Mouse (Mus musculus): ENCODE results near the gene 4930558K02Rik. TPM values are rescaled to one million over a fixed set of nuclear protein-coding genes. Genes with fewer than 3 reads are reported as not detected.

The 4930558K02Rik gene
- polyA plus RNA-seq, 1 experiment = not detected

DNA sequence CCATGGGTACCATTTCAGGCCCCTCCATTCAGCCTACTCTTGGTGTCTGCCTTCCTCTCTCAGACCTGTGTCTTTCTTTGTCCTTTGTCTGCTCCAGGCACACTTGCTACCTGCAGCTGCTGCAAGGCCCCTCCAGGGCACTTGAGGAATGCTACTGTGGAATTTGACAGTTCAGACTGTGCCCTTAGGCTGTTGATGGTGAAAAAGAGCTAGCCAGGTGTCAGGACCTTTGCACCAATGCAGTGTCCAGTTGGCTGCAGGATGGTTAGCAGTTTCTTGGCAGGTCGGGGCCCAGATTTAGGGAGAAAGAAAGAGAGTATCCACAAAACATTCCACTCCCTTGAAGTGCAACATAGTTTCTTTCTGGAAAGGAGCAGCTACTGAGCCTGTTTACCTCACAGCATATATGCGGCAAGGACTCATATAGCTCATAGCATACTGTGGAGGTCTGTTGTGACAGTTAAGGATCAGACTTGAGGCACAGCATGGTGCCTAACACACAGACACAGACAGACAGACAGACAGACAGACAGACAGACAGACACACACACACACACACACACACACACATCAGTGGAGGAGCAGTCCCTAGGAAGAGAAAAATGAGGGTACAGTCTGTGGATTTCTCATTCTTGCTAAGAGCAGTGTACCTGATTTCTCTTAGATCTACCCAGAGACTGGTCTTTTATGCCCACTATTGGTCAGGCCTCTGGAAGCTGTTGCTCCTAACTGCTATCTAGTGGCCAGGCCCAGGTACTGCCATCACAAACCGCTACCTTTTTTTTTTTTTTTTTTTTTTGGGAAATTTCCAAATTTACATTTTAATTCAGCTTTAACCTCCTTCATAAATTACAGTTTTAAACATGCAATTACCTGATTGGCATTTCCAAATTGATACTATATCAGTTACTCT is 16.7 kb downstream of the 4930558K02Rik start:
- TF ChIP-seq CTCF (IDR thresholded peaks at IDR 0.05; ENCODE audit: borderline replicate concordance, insufficient read depth, low read length) (peak; percentile 14; the same call in 1 of the 2 replicates), POLR2A (IDR thresholded peaks at IDR 0.05; ENCODE audit: low read depth, low read length) (no peak)
- Histone ChIP-seq H3K4me1 (ENCODE audit: control insufficient read depth, insufficient read depth, low read length) (no peaks in the 10 kb centered on the region), H3K4me3 (ENCODE audit: insufficient read depth, low read length) (no peak overlapping the region), H3K27ac (ENCODE audit: insufficient read depth, low read length) (no peak overlapping the region)

DNA sequence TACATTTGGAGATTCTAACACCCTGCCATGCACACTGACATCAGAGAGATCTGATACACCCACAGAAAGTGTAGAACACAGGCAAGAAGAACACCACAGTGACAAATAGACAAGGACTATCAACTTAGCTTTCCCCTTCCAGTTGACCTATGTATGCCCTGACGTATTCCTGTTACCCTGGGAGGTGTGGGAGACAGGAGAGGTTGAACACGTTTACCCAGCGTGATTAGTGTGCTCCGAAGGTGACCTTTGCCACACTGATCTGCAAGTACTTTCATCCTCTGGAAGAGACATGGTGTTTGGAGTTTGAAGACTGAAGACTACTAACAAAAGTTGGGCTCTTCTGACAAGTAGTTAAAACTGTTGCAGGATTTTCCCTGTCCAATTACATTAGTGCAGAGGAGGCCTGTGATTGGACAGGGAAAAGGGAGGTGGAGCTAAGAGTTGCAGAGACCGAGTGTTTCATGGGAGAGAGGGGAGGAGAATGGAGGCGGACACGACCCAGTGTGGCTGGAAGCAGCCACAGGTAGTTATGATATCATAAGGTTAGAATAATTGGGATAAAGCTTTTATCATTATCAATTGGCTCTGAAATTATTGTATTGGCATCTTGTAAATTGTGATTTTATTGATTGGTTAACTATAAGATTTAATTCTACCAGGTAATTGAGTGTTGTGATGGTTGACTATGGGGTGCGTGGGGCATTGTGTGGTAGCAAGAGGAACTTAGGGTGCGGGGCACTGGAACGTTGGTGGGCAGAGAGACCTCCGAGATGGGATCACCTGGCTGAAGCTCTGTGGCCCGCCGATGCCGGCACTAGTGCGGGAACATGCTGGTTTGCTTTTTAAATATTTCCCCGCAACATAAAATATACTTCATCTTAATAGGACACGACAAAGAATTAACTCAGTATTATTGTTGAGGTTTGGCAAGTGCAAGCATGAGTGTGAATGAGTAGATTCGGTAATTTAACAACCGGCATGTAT is 21.2 kb downstream of the 4930558K02Rik start:
- Histone ChIP-seq H3K4me1 (ENCODE audit: control insufficient read depth, insufficient read depth, low read length) (no peaks in the 10 kb centered on the region), H3K27ac (ENCODE audit: insufficient read depth, low read length) (no peak overlapping the region), H3K4me3 (ENCODE audit: insufficient read depth, low read length) (no peak overlapping the region)
- TF ChIP-seq POLR2A (IDR thresholded peaks at IDR 0.05; ENCODE audit: low read depth, low read length) = no peak
- TF ChIP-seq CTCF (IDR thresholded peaks at IDR 0.05; ENCODE audit: borderline replicate concordance, insufficient read depth, low read length) = no peak

DNA sequence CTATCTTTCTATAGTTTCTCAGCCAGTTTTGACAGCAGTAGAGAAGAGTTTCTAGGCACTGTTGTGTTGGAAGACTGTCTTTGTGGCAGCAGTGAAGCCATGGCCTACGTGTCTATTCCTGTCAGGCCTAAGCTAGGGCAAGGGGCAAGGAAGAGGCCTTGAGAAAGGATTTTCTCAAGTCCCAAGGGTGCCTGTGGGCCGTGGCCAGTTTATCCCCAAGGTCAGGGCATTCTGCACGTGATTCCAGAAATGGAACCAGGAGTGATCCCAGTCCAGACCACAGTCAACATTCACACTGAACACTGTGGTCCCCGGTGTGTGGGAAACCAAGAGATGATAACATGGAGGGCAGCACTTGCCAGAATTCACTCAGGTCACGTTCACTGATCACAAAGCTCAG is 23.6 kb downstream of the 4930558K02Rik start:
- TF ChIP-seq POLR2A (IDR thresholded peaks at IDR 0.05; ENCODE audit: low read depth, low read length) = no peak
- no peak for TF ChIP-seq CTCF (IDR thresholded peaks at IDR 0.05; ENCODE audit: borderline replicate concordance, insufficient read depth, low read length)
- Histone ChIP-seq H3K4me3 (ENCODE audit: insufficient read depth, low read length) (no peak overlapping the region), H3K4me1 (ENCODE audit: control insufficient read depth, insufficient read depth, low read length) (no peaks in the 10 kb centered on the region), H3K27ac (ENCODE audit: insufficient read depth, low read length) (no peak overlapping the region)

DNA sequence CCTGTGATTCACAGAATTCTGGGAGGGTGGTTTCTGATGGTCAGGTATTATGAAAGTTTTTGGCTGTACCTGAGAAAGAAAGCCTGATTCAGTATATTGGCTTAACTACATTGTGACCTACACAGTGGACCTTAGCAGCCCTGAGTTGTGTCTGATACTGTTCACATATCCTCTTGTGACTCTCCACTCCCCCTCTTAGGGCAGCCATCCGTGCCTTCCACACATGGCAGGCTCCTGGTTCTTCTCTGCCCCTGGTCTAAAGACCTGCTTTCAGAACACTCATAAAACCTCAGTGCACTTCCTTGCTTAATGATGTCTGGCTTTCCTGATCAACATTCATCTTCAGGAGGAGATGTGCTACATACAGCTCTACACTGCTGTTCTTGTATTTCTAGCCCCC is 26.8 kb downstream of the 4930558K02Rik start:
- H3K4me1 ChIP-seq (ENCODE audit: control insufficient read depth, insufficient read depth, low read length) = no peaks in the 10 kb centered on the region
- H3K27ac ChIP-seq (ENCODE audit: insufficient read depth, low read length) = no peak overlapping the region
- no peak for TF ChIP-seq CTCF (IDR thresholded peaks at IDR 0.05; ENCODE audit: borderline replicate concordance, insufficient read depth, low read length)
- no peak for TF ChIP-seq POLR2A (IDR thresholded peaks at IDR 0.05; ENCODE audit: low read depth, low read length)
- H3K4me3 ChIP-seq (ENCODE audit: insufficient read depth, low read length) = no peak overlapping the region

DNA sequence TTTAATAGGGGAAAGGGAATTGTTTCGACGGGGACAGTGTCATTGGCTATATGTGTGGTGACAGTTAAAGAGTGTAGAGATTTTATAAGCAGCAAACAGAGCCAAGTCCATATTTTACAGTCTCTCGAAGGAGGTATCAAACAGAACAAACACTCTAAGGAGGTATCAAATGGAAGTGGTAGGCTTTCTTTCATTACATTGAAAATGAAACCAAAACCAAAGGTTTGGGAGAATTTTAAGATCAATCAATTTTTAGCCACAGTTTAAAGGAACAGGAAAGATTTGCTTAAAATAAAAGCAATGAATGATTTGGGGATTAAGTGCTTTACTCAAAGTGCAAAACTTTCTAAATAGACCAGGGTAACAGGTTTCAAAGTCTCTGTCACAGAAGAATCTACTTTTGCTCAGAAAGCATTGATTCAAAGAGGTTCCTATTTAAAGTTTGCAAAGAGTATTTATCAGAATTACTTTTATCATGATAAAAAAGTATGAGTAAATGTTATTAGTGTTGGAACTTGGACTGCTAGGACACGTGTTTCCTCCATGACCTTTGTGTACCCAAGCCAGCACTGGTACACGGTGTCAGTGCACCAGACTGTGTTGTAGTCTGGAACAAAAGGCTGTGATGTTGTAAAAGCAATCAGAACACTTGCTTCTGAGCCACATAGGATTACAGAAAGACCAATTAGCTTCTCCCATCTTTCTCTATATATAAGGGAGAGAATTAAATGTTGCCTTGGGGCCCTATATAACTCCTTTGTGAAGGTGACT is 28.2 kb downstream of the 4930558K02Rik start:
- H3K4me1 ChIP-seq (ENCODE audit: control insufficient read depth, insufficient read depth, low read length) = no peaks in the 10 kb centered on the region
- H3K27ac ChIP-seq (ENCODE audit: insufficient read depth, low read length) = no peak overlapping the region
- H3K4me3 ChIP-seq (ENCODE audit: insufficient read depth, low read length) = no peak overlapping the region
- TF ChIP-seq POLR2A (IDR thresholded peaks at IDR 0.05; ENCODE audit: low read depth, low read length) (no peak), CTCF (IDR thresholded peaks at IDR 0.05; ENCODE audit: borderline replicate concordance, insufficient read depth, low read length) (no peak)

DNA sequence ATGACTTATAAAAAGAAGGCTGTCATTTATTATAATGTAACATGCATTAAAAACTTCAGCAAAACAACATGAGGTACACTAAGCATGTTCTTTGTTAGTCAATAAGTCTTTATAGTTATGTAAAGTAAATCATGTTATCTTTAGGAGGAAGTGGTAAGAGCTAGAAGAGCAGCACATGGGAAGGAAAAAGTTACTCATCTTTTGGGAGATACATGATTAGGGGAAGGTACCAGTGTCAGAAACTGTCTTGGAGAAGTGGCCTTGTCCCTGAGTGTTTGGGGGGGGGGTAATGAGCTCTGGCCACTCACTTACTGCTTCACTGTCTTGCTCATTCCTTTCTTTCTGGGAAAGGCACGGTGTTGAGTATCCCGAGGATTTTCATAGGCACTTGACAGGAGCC is 37.4 kb downstream of the 4930558K02Rik start:
- Histone ChIP-seq H3K4me1 (ENCODE audit: control insufficient read depth, insufficient read depth, low read length) (no peaks in the 10 kb centered on the region), H3K27ac (ENCODE audit: insufficient read depth, low read length) (no peak overlapping the region), H3K4me3 (ENCODE audit: insufficient read depth, low read length) (no peak overlapping the region)
- no peak for TF ChIP-seq POLR2A (IDR thresholded peaks at IDR 0.05; ENCODE audit: low read depth, low read length)
- no peak for TF ChIP-seq CTCF (IDR thresholded peaks at IDR 0.05; ENCODE audit: borderline replicate concordance, insufficient read depth, low read length)

DNA sequence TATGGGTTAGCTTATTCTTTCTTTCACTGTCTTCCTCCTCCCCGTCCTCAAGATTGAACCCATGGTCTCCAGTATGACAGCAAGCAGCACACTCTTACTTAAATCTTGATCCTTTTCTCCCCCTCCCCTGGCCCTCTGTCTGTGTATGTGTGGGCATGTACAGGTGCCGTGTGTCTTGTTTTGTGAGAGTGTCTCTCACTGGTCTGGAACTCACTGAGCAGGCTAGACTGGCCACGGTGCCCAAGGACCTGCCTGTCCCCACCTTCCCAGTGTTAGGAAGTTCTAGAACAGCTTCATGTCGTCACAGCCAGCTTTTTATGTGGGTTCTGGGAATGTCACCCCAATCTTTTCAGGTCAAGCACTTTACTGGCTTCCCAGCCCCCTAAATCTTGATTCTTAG is 47.1 kb downstream of the 4930558K02Rik start:
- no peak overlapping the region for H3K27ac ChIP-seq (ENCODE audit: insufficient read depth, low read length)
- H3K4me3 ChIP-seq (ENCODE audit: insufficient read depth, low read length) = no peak overlapping the region
- H3K4me1 ChIP-seq (ENCODE audit: control insufficient read depth, insufficient read depth, low read length) = no peaks in the 10 kb centered on the region
- no peak for TF ChIP-seq CTCF (IDR thresholded peaks at IDR 0.05; ENCODE audit: borderline replicate concordance, insufficient read depth, low read length)
- TF ChIP-seq POLR2A (IDR thresholded peaks at IDR 0.05; ENCODE audit: low read depth, low read length) = no peak

DNA sequence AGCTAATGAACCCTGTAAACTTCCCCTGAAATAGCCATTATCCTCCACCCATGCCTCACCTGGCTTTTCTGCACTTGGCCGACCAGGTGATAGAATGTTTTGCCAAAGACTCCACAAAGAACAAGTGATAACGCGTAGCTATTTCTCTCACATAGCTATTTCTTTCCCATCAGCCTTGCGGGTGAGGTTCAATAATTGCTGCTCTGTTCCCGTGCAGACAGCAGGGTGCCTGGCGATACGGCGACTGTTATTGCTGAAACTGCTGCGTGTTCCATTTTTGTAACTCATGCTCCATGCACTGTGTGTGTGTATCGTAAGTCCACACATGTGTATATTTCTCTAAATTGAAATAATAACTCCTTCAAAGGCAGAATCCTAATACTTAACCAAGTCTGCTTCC is 47.6 kb downstream of the 4930558K02Rik start:
- H3K4me1 ChIP-seq (ENCODE audit: control insufficient read depth, insufficient read depth, low read length) = no peaks in the 10 kb centered on the region
- TF ChIP-seq CTCF (IDR thresholded peaks at IDR 0.05; ENCODE audit: borderline replicate concordance, insufficient read depth, low read length) (no peak), POLR2A (IDR thresholded peaks at IDR 0.05; ENCODE audit: low read depth, low read length) (no peak)
- H3K4me3 ChIP-seq (ENCODE audit: insufficient read depth, low read length) = no peak overlapping the region

DNA sequence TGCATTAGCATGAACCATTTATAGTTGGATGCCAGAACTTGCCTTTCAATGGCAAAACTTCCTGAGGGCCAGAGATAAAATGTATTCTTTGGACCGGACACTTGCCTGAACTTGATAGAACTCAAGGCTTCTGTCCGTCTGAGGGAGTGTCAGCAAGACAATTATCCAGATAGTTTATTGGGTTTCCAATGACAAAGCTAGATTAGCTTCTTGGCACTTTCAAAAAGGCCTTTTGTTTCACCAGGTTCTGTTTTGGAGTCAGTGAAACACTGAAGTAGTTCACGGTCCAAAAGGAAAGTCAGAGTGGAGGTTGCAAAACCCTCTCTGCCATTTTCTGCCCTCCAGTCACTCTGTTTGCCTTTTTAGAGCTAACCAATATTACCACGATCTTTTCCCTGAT is 48.1 kb downstream of the 4930558K02Rik start:
- Histone ChIP-seq H3K4me1 (ENCODE audit: control insufficient read depth, insufficient read depth, low read length) (no peaks in the 10 kb centered on the region), H3K4me3 (ENCODE audit: insufficient read depth, low read length) (no peak overlapping the region), H3K27ac (ENCODE audit: insufficient read depth, low read length) (no peak overlapping the region)
- no peak for TF ChIP-seq CTCF (IDR thresholded peaks at IDR 0.05; ENCODE audit: borderline replicate concordance, insufficient read depth, low read length)
- TF ChIP-seq POLR2A (IDR thresholded peaks at IDR 0.05; ENCODE audit: low read depth, low read length) = no peak

More for the DNA sequence above, 47.6 kb downstream of the 4930558K02Rik start:
- H3K27ac ChIP-seq (ENCODE audit: insufficient read depth, low read length) = no peak overlapping the region

Data from embryonic fibroblast, embryonic 13.5 days (primary cell).